Mouse (Mus musculus) small intestine, adult 2 months (tissue): ENCODE data around the gene Mre11a.

Source experiments
- CTCF ChIP-seq: fragments of 200-500 bp; IDR thresholded peaks from 2 replicates; pipeline ENCODE4 v1.5.1; 2012; ENCODE audit warnings: low read depth, mild to moderate bottlenecking, control low read depth, inconsistent platforms, low read length, moderate library complexity, mixed read lengths; ENCODE audit not compliant: insufficient replicate concordance, insufficient read length; ENCODE audit errors: extremely low read depth
- POLR2A ChIP-seq: fragments of 200-500 bp; IDR thresholded peaks from 2 replicates; pipeline ENCODE4 v1.6.1; 2012; ENCODE audit warnings: low read depth, mild to moderate bottlenecking, control low read depth, inconsistent platforms, low read length, moderate library complexity

DNA sequence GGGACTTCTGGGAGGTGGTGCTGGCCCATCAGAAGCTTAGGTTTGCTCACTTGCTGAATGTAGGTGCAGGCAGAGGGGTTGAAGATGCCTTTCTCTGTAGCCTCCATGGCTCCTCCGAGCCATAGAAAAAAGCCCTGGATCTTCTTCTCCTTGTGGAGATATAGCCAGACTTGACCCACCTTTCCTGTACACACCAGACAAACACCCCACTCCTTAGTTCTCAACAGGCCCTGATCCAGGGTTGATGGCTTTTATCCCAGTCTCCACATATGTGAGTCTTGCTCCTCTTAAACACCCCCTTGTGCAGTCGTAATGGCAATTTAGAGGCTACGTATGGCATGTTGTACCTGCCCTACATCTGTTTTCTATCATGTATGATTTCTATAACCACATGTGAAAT, 78.7 kb downstream of the Mre11a start:
- TF ChIP-seq POLR2A: no peak
- no peak for TF ChIP-seq CTCF
